Mouse (Mus musculus): ENCODE results near the gene Ebf1. TPM values are rescaled to one million over a fixed set of nuclear protein-coding genes. Genes with fewer than 3 reads are reported as not detected.

Gene Ebf1
- polyA plus RNA-seq, 1 experiment from 2014 or later: 11.6 TPM

DNA sequence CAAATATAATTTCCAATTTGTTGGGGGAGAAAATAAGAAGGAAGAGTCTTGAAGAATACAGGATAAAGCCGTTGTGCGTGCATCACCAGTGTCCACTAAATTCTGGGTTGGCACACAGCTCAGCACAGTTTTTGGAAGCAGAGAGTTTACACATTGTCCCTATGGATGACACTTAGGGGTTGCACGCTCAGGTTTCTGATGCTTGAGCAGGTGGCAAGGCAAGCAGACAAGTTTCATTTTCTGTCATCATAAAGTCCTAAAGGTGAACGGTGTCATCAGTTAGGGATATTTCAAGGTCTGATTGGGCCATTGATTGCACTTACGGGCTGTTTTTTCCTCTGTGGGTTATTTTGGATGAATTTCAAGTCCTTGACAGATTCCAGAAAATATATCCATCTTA, 97.1 kb downstream of the Ebf1 start:
- no peak overlapping the region for H3K4me2 ChIP-seq
- DNase-seq (no peak), ATAC-seq (ENCODE audit: insufficient read depth) (no peak)
- 83% methylated on average over 5 of the region's 5 CpGs for WGBS
- H3K36me3 ChIP-seq (ENCODE audit: insufficient read depth): no peaks in the 10 kb centered on the region
- no peak overlapping the region for H3K27ac ChIP-seq (ENCODE audit: low read depth)
- no peak overlapping the region for H3K4me3 ChIP-seq (ENCODE audit: low read depth, low read length)
- no peaks in the 10 kb centered on the region for H3K9me3 ChIP-seq (ENCODE audit: low read depth, low read length)
- H3K4me1 ChIP-seq (ENCODE audit: insufficient read depth): no peaks in the 10 kb centered on the region
- no peak for TF ChIP-seq CTCF (IDR thresholded peaks at IDR 0.05; ENCODE audit: low read depth)
- no peaks in the 10 kb centered on the region for H3K27me3 ChIP-seq (ENCODE audit: insufficient read depth, low read length)
- H3K9ac ChIP-seq: no peak overlapping the region

DNA sequence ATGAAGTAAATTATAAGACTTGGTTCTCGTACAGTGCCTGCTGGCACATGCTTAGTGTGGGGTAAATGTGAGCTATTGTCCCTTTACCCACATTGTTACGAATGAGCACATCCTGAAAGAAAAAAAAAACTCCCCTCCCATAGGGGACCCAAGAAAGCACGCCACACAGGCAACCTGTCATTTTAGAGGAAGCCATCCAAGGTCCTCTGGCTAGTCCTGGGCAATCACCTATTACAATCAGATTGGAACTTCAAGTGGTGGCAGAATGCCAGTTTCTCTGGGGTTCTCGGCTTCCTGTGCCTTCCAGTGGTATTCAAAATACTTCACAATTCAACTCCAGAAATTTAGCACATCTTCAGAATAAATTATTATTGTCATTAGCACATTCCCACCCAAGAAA, 98.7 kb downstream of the Ebf1 start:
- Histone ChIP-seq H3K36me3 (ENCODE audit: insufficient read depth) (no peaks in the 10 kb centered on the region), H3K4me1 (ENCODE audit: insufficient read depth) (no peaks in the 10 kb centered on the region), H3K27me3 (ENCODE audit: insufficient read depth, low read length) (no peaks in the 10 kb centered on the region), H3K27ac (ENCODE audit: low read depth) (no peak overlapping the region), H3K9ac (no peak overlapping the region), H3K9me3 (ENCODE audit: low read depth, low read length) (no peaks in the 10 kb centered on the region), H3K4me3 (ENCODE audit: low read depth, low read length) (no peak overlapping the region), H3K4me2 (no peak overlapping the region)
- ATAC-seq (ENCODE audit: insufficient read depth) (no peak), DNase-seq (peak; percentile 56)
- WGBS: 62% methylated on average over 4 of the region's 4 CpGs
- no peak for TF ChIP-seq CTCF (IDR thresholded peaks at IDR 0.05; ENCODE audit: low read depth)

DNA sequence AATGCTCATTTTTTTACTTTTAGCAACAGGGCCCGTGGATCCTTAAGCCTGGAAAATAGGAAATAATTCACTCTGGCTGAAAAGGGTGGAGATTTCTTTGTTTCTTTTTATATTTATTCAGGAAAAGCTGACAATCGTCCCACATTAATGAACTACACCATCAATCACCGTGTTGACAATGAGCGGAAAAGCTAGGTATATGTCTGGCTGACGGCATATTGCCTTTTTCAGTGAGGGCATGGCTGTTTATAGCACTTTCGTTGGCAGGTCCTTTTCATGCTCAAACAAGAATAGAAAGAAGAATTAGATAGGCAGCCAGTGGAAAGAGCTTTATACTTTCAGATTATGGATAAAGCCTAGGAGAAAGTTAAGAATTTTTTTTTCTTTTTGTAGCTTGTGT, 99.8 kb downstream of the Ebf1 start:
- no peak overlapping the region for H3K4me2 ChIP-seq
- no peaks in the 10 kb centered on the region for H3K9me3 ChIP-seq (ENCODE audit: low read depth, low read length)
- peak; percentile 66 for DNase-seq

DNA sequence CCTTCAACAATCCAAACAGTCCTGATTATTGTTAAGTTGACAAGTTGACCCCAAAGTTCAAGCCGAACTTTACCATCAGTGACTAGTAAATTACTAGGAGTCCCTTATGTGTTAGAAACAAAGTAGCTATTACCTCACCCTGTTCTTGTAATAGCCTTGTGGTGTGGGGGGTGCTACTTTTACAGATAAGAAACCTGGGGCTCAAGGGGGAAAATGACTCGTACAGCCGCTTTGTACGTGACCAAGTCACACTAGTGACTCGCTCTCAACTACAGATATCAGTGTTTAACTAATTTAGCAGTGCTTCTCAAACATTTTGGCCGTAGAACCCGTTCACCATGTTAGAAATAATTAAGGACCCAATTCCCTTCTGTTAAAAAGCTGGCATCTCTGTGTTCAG, 100.5 kb downstream of the Ebf1 start:
- no peak for TF ChIP-seq CTCF (IDR thresholded peaks at IDR 0.05; ENCODE audit: low read depth)

More for the DNA sequence above, 99.8 kb downstream of the Ebf1 start:
- no peaks in the 10 kb centered on the region for H3K27me3 ChIP-seq (ENCODE audit: insufficient read depth, low read length)
- H3K4me1 ChIP-seq (ENCODE audit: insufficient read depth): no peaks in the 10 kb centered on the region
- no peak overlapping the region for H3K27ac ChIP-seq (ENCODE audit: low read depth)
- no peak overlapping the region for H3K4me3 ChIP-seq (ENCODE audit: low read depth, low read length)
- ATAC-seq (ENCODE audit: insufficient read depth): no peak
- no peak overlapping the region for H3K9ac ChIP-seq
- 55% methylated on average over 6 of the region's 6 CpGs for WGBS
- TF ChIP-seq CTCF (IDR thresholded peaks at IDR 0.05; ENCODE audit: low read depth): no peak
- H3K36me3 ChIP-seq (ENCODE audit: insufficient read depth): no peaks in the 10 kb centered on the region

DNA sequence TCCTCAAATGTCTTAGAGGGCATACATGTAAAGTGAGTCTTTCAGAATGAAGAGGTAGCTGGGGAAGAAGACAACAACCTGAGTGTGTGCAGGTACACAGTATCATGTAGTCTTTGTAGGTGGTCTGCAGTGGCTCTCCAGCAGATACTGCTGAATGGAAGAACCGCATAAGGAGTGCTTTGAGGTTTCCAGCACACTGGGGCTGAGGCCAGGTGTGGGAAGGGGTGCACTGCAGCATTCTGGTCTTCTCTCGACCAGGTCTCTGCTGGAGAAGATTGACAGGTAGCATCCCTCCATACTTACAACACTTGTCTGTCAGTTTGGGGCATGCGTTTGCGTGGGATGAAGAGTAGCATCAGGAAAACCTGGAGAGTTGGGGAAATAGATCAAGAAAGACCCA, 104.9 kb downstream of the Ebf1 start:
- 80% methylated on average over 4 of the region's 4 CpGs for WGBS
- Histone ChIP-seq H3K36me3 (ENCODE audit: insufficient read depth) (no peaks in the 10 kb centered on the region), H3K4me3 (ENCODE audit: low read depth, low read length) (no peak overlapping the region), H3K27me3 (ENCODE audit: insufficient read depth, low read length) (no peaks in the 10 kb centered on the region), H3K27ac (ENCODE audit: low read depth) (no peak overlapping the region), H3K4me1 (ENCODE audit: insufficient read depth) (no peaks in the 10 kb centered on the region), H3K9me3 (ENCODE audit: low read depth, low read length) (no peaks in the 10 kb centered on the region), H3K9ac (no peak overlapping the region), H3K4me2 (no peak overlapping the region)
- TF ChIP-seq CTCF (IDR thresholded peaks at IDR 0.05; ENCODE audit: low read depth): no peak
- DNase-seq (no peak), ATAC-seq (ENCODE audit: insufficient read depth) (no peak)

More for the DNA sequence above, 100.5 kb downstream of the Ebf1 start:
- no peak overlapping the region for H3K9ac ChIP-seq
- DNase-seq: no peak
- no peaks in the 10 kb centered on the region for H3K4me1 ChIP-seq (ENCODE audit: insufficient read depth)
- ATAC-seq (ENCODE audit: insufficient read depth): no peak
- H3K27me3 ChIP-seq (ENCODE audit: insufficient read depth, low read length): no peaks in the 10 kb centered on the region
- 52% methylated on average over 7 of the region's 7 CpGs for WGBS
- no peak overlapping the region for H3K4me2 ChIP-seq
- H3K9me3 ChIP-seq (ENCODE audit: low read depth, low read length): no peaks in the 10 kb centered on the region
- no peak overlapping the region for H3K27ac ChIP-seq (ENCODE audit: low read depth)
- H3K4me3 ChIP-seq (ENCODE audit: low read depth, low read length): no peak overlapping the region
- no peaks in the 10 kb centered on the region for H3K36me3 ChIP-seq (ENCODE audit: insufficient read depth)

DNA sequence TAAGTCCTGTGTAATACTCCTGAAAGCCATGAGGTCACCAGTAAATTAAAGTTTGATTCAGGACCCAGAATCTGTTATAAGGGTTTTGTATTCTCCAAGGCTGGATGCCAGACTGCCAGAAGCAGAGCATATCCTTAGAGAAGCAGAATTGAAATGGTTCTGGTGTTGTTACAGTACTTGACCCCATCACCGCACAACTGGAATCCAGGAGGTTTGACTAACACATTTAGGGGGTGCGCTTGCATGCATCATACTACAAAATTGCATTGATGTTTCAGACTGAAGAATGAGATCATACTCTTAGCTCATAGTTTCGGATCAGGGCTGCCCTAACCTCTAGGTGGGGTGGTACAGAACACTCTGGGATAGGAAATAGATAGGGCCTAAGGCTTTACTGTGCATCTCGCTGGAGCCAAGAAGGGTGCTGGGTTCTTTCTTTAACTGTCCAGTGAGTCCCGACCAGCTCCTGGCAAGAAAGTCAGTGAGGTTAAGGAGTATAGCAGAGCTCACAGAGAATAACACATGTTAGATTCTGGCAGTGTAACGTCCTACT, 106.9 kb downstream of the Ebf1 start:
- DNase-seq: no peak

DNA sequence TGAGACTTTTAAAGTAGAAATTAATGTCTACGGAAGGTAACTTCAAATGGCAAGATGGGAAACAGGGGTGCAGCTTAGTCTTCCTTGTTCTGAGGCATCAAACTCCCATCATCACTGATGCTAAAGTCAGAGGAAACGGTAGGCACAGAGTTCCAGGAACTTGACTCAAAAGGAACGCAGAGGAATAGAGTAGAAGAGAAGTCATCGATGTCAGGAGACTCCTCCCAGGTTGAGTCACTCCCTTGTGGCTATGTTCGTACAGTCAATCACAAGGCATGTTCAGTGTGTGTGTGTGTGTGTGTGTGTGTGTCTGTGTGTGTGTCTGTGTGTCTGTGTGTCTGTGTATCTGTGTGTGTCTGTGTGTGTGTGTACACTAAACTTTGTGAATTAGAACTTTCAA, 108.6 kb downstream of the Ebf1 start:
- no peak for TF ChIP-seq CTCF (IDR thresholded peaks at IDR 0.05; ENCODE audit: low read depth)
- no peak for DNase-seq

More for the DNA sequence above, 106.9 kb downstream of the Ebf1 start:
- H3K4me3 ChIP-seq (ENCODE audit: low read depth, low read length): no peak overlapping the region
- H3K4me2 ChIP-seq: no peak overlapping the region
- no peak overlapping the region for H3K9ac ChIP-seq
- ATAC-seq (ENCODE audit: insufficient read depth): no peak
- no peaks in the 10 kb centered on the region for H3K4me1 ChIP-seq (ENCODE audit: insufficient read depth)
- TF ChIP-seq CTCF (IDR thresholded peaks at IDR 0.05; ENCODE audit: low read depth): no peak
- no peak overlapping the region for H3K27ac ChIP-seq (ENCODE audit: low read depth)
- no peaks in the 10 kb centered on the region for H3K9me3 ChIP-seq (ENCODE audit: low read depth, low read length)
- no peaks in the 10 kb centered on the region for H3K36me3 ChIP-seq (ENCODE audit: insufficient read depth)
- no peaks in the 10 kb centered on the region for H3K27me3 ChIP-seq (ENCODE audit: insufficient read depth, low read length)
- WGBS: 79% methylated on average over 6 of the region's 6 CpGs

DNA sequence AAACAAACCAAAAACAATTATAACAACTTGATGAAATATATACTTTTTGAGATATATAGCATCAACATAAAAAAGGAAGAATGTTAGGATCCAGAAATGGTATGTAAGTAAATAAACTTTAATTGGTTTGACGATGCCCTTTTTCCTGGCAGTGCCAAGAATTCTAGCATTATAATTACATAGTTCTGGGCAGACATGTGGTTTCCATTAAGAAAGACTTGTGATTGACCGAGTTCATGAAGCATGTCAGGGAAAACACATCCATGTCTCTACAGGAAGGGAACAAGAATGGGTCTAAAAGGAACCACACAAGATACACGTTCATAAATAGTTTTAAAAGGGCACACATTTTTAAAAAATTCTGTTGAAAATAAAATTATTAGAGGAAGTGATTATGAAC, 110.3 kb downstream of the Ebf1 start:
- Histone ChIP-seq H3K27ac (ENCODE audit: low read depth) (no peak overlapping the region), H3K9ac (no peak overlapping the region), H3K4me2 (no peak overlapping the region), H3K36me3 (ENCODE audit: insufficient read depth) (no peaks in the 10 kb centered on the region), H3K9me3 (ENCODE audit: low read depth, low read length) (no peaks in the 10 kb centered on the region), H3K4me3 (ENCODE audit: low read depth, low read length) (no peak overlapping the region), H3K27me3 (ENCODE audit: insufficient read depth, low read length) (no peaks in the 10 kb centered on the region), H3K4me1 (ENCODE audit: insufficient read depth) (no peaks in the 10 kb centered on the region)
- no peak for DNase-seq
- ATAC-seq (ENCODE audit: insufficient read depth): no peak
- 47% methylated on average over 3 of the region's 3 CpGs for WGBS
- TF ChIP-seq CTCF (IDR thresholded peaks at IDR 0.05; ENCODE audit: low read depth): no peak

More for the DNA sequence above, 108.6 kb downstream of the Ebf1 start:
- 87% methylated on average over 5 of the region's 5 CpGs for WGBS
- Histone ChIP-seq H3K4me3 (ENCODE audit: low read depth, low read length) (no peak overlapping the region), H3K36me3 (ENCODE audit: insufficient read depth) (no peaks in the 10 kb centered on the region), H3K4me1 (ENCODE audit: insufficient read depth) (no peaks in the 10 kb centered on the region), H3K27me3 (ENCODE audit: insufficient read depth, low read length) (no peaks in the 10 kb centered on the region), H3K4me2 (no peak overlapping the region), H3K9ac (no peak overlapping the region), H3K9me3 (ENCODE audit: low read depth, low read length) (no peaks in the 10 kb centered on the region), H3K27ac (ENCODE audit: low read depth) (no peak overlapping the region)
- ATAC-seq (ENCODE audit: insufficient read depth): no peak
